Mouse (Mus musculus) MEL (cell line): ENCODE results near the gene Xpnpep3.

Source experiments
- CTCF ChIP-seq, 3 experiments: IDR thresholded peaks in 2 of 3; conservative IDR thresholded peaks in 1 of 3; 2 replicates each; pipeline ENCODE4 v1.5.1; 2011 to 2012; ENCODE audit warnings: low read length in 3 of 3, low read depth in 2 of 3, mild to moderate bottlenecking in 2 of 3, improper control_type of control experiment in 1 of 3, inconsistent platforms in 1 of 3, mixed read lengths in 1 of 3, moderate library complexity in 1 of 3; ENCODE audit not compliant: control insufficient read depth in 1 of 3, insufficient read depth in 1 of 3, poor library complexity in 1 of 3, severe bottlenecking in 1 of 3
- EP300 ChIP-seq, 2 experiments: IDR thresholded peaks; 2 replicates each; pipeline ENCODE4 v1.6.1; 2011; ENCODE audit warnings: improper control_type of control experiment in 2 of 2, low read length in 2 of 2, low read depth in 1 of 2, mild to moderate bottlenecking in 1 of 2
- MAX ChIP-seq: IDR thresholded peaks from 2 replicates; pipeline ENCODE4 v1.6.1; 2011; ENCODE audit warnings: low read length, improper control_type of control experiment

- TF ChIP-seq CTCF (IDR thresholded peaks at IDR 0.05 in 2 of 3, conservative IDR thresholded peaks at IDR 0.05 in 1 of 3; ENCODE audit: control insufficient read depth in 1 of 3, insufficient read depth in 1 of 3, low read depth in 2 of 3, low read length in 3 of 3, poor library complexity in 1 of 3, severe bottlenecking in 1 of 3): no peak
- no peak for TF ChIP-seq MAX
- TF ChIP-seq EP300 (IDR thresholded peaks at IDR 0.05; ENCODE audit: low read depth in 1 of 2, low read length in 2 of 2): no peak
Measured at GRCm38 (mm10) chr15:81408199-81408598, 8.3 kb downstream of the Xpnpep3 start, which contains the start of gene Dnajb7.
